Mouse (Mus musculus) G1E (cell line): ENCODE measurements at regions not wholly inside any gene's neighbourhood (a gene's known extent, or its start where the extent isn't known, plus 50 kb on each side); places are given as distances from the start of the nearest gene placed in this dataset.

ENCODE experiments used
- CTCF ChIP-seq: IDR thresholded peaks from 2 replicates; pipeline ENCODE4 v1.5.1; 2012; ENCODE audit warnings: low read depth, low read length, inconsistent platforms, mixed read lengths
- GATA1 ChIP-seq: IDR thresholded peaks from 2 replicates; pipeline ENCODE4 v1.6.1; 2012; ENCODE audit warnings: borderline replicate concordance, low read length, inconsistent platforms, mixed read lengths
- POLR2AphosphoS5 ChIP-seq: IDR thresholded peaks from 2 replicates; pipeline ENCODE4 v1.6.1; 2012; ENCODE audit warnings: low read depth, low read length, inconsistent platforms; ENCODE audit not compliant: insufficient replicate concordance

GRCm38 (mm10) chr3:40200174-40200573 lies 330.9 kb upstream of the Intu start:
- TF ChIP-seq POLR2AphosphoS5 (no peak), CTCF (no peak), GATA1 (no peak)
